Mouse (Mus musculus): ENCODE results near the gene Btf3l4.

GRCm38 (mm10) chr4:108878963-108879822 lies 45.8 kb upstream of the Btf3l4 start, which contains the start of gene Rab3b:
- TF ChIP-seq CTCF (IDR thresholded peaks at IDR 0.05; ENCODE audit: low read depth) (no peak), EP300 (IDR thresholded peaks at IDR 0.05; ENCODE audit: low read depth) (no peak)

All from liver, embryonic 14.5 days (tissue).